Mouse (Mus musculus) hindbrain, embryonic 13.5 days (tissue): ENCODE measurements around the gene Gm20422. TPM values are rescaled to one million over a fixed set of nuclear protein-coding genes. Genes with fewer than 3 reads are reported as not detected.
"Not testable (repeated sequence)": the region's sequence is repeated elsewhere in the genome, so short reads cannot be mapped to it uniquely, and the experiment has no call there.

ENCODE experiments used
- ATAC-seq: fragments of 200-750 bp; cut with Nextera tagmentation; 2 replicates; pipeline ENCODE4 v1.8.0; 2017; ENCODE audit warnings: moderate TSS enrichment; ENCODE audit not compliant: low FRiP score
- H3K27ac ChIP-seq: fragments of 300-500 bp; sonication (generic); 2 replicates; pipeline ENCODE4 v1.5.1; 2015; ENCODE audit warnings: inconsistent platforms, mild to moderate bottlenecking, moderate library complexity
- H3K27me3 ChIP-seq: fragments of 300-500 bp; sonication (generic); 2 replicates; pipeline ENCODE4 v1.6.1; 2015; ENCODE audit warnings: mild to moderate bottlenecking, inconsistent platforms
- H3K36me3 ChIP-seq: fragments of 300-500 bp; sonication (generic); 2 replicates; pipeline ENCODE4 v1.6.1; 2015; ENCODE audit warnings: mild to moderate bottlenecking, inconsistent platforms
- H3K4me1 ChIP-seq: fragments of 300-500 bp; sonication (generic); replicated peaks from 2 replicates; pipeline ENCODE4 v1.6.1; 2015; ENCODE audit warnings: inconsistent platforms
- H3K4me2 ChIP-seq: fragments of 300-500 bp; sonication (generic); 2 replicates; pipeline ENCODE4 v1.6.1; 2015; ENCODE audit warnings: inconsistent platforms, mild to moderate bottlenecking, moderate library complexity
- H3K4me3 ChIP-seq: fragments of 300-500 bp; sonication (generic); 2 replicates; pipeline ENCODE4 v1.5.1; 2015; ENCODE audit warnings: mild to moderate bottlenecking, inconsistent platforms
- H3K9ac ChIP-seq: fragments of 300-500 bp; sonication (generic); 2 replicates; pipeline ENCODE4 v1.6.1; 2015; ENCODE audit warnings: mild to moderate bottlenecking, inconsistent platforms
- H3K9me3 ChIP-seq: fragments of 300-500 bp; sonication (generic); 2 replicates; pipeline ENCODE4 v1.6.1; 2016; ENCODE audit warnings: inconsistent platforms
- WGBS: fragments of 180-500 bp; shearing (Covaris S2); methylation state at CpG from one replicate; pipeline ENCODE4 v1.1.7; 2015; 5-methylcytosine and 5-hydroxymethylcytosine counted together
- polyA plus RNA-seq: library from polyadenylated mRNA; unstranded; fragments of >200 nt; fragmentation: Nextera tagmentation; extraction: Ambion mirVana; gene quantifications from 2 replicates; pipeline ENCODE4 v1.2.1, GENCODE M21; 2015

The Gm20422 gene
- polyA plus RNA-seq, 1 experiment from 2014 or later, result 0.34 TPM

DNA sequence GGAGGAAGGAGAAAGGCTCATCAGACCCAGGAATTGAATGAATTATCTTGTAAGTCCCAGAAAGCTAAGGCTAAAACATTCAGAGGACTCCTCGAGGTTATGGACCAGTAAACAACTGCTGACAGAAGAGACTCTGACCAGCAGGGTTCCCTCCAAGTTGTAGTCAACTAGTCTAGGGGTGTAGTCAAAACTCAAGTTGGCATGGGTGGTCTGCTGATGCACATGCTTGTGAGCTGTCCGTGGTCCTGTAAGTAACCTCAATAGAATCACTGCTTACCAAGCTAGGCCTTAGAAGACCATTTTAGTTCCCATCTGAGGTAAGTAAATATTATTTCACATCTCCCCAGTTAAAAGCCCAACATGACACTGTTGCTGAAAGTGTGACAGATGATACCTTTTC is 33.5 kb downstream of the Gm20422 start:
- H3K9me3 ChIP-seq, result no peaks in the 10 kb centered on the region
- ATAC-seq, result no peak
- no peaks in the 10 kb centered on the region for H3K27me3 ChIP-seq
- H3K36me3 ChIP-seq, result peaks cover 29% of the 10 kb centered on the region
- no peak overlapping the region for H3K27ac ChIP-seq
- WGBS, result 85% methylated on average over 2 of the region's 2 CpGs
- H3K4me2 ChIP-seq, result no peak overlapping the region
- no peaks in the 10 kb centered on the region for H3K4me1 ChIP-seq
- no peak overlapping the region for H3K9ac ChIP-seq
- no peak overlapping the region for H3K4me3 ChIP-seq

DNA sequence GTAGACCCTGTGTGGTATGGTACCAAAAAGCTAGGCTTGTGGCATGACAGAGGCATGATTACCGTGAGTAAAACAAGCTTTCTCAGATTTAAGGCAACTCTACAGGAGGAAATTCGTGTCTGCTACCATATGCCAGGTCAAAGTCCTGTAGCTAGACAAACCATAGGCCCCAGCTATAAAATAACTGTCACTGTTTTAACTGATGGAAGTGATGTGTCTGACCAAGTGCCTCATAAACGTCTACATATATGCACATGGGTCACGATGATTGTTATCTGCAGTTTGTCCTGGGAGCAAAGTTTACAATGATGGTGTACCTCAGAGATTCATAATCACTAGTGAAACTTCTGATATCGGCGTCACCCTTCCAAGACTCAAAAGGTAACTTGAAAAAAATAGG is 33.9 kb downstream of the Gm20422 start:
- no peak overlapping the region for H3K27ac ChIP-seq
- no peak overlapping the region for H3K9ac ChIP-seq
- H3K36me3 ChIP-seq, result peaks cover 29% of the 10 kb centered on the region
- H3K4me1 ChIP-seq, result no peaks in the 10 kb centered on the region
- H3K9me3 ChIP-seq, result no peaks in the 10 kb centered on the region
- no peak for ATAC-seq
- H3K4me2 ChIP-seq, result no peak overlapping the region
- 92% methylated on average over 6 of the region's 6 CpGs for WGBS
- no peak overlapping the region for H3K4me3 ChIP-seq
- no peaks in the 10 kb centered on the region for H3K27me3 ChIP-seq

DNA sequence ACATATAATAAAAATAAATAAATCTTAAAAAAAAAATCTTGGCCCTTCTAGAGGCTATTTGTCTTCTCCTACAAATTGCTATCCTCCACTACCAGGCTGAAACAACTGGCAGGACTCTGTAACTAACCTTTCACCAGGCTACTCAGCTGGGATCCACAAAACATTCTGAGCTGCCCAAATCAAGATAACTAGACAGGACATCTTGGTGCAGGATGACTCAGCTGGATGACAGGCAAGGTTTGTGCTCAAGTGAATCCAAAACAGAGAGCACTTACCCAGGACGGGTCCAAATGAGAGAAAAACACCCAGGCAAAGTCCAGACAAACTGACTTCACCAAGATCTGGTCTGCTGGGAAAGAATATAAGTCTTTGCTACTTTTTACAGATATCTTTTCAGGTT is 39.2 kb downstream of the Gm20422 start:
- no peaks in the 10 kb centered on the region for H3K9me3 ChIP-seq
- H3K27ac ChIP-seq, result no peak overlapping the region
- ATAC-seq, result no peak

DNA sequence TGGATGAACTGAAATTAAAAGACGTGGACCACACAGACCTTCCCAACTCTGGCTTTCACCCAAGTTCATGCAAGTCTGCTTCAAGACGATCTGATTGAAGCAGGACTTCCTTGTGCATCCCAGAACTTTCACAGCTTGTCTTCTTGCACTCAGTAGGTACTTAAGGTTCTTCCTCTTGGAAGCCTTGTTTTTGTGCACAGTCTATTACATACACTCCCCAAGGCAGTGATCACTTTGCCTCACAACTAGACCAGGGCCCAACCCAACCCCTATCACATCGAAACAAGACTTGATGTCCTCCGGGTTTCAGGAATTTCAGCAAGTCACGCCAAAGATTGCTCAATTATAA is 57.5 kb downstream of the Gm20422 start:
- peaks cover 30% of the 10 kb centered on the region for H3K4me1 ChIP-seq
- peak; percentile 30 for ATAC-seq
- H3K4me2 ChIP-seq, result peak overlapping the region; percentile 55
- peak overlapping the region; percentile 87 for H3K4me3 ChIP-seq
- 46% methylated on average over 5 of the region's 5 CpGs for WGBS
- peaks cover 5% of the 10 kb centered on the region for H3K36me3 ChIP-seq
- no peaks in the 10 kb centered on the region for H3K27me3 ChIP-seq
- H3K27ac ChIP-seq, result peak overlapping the region; percentile 76
- no peaks in the 10 kb centered on the region for H3K9me3 ChIP-seq
- 0 out of 2 replicates have a peak overlapping the region, but pooled peaks have one; percentile 46 for H3K9ac ChIP-seq

More for the DNA sequence above, 39.2 kb downstream of the Gm20422 start:
- Histone ChIP-seq H3K4me1 (no peaks in the 10 kb centered on the region), H3K4me3 (no peak overlapping the region), H3K27me3 (no peaks in the 10 kb centered on the region), H3K4me2 (no peak overlapping the region), H3K36me3 (no peaks in the 10 kb centered on the region; the same call in 1 of the 2 replicates), H3K9ac (no peak overlapping the region)
- 81% methylated on average over 1 of the region's 1 CpGs for WGBS

DNA sequence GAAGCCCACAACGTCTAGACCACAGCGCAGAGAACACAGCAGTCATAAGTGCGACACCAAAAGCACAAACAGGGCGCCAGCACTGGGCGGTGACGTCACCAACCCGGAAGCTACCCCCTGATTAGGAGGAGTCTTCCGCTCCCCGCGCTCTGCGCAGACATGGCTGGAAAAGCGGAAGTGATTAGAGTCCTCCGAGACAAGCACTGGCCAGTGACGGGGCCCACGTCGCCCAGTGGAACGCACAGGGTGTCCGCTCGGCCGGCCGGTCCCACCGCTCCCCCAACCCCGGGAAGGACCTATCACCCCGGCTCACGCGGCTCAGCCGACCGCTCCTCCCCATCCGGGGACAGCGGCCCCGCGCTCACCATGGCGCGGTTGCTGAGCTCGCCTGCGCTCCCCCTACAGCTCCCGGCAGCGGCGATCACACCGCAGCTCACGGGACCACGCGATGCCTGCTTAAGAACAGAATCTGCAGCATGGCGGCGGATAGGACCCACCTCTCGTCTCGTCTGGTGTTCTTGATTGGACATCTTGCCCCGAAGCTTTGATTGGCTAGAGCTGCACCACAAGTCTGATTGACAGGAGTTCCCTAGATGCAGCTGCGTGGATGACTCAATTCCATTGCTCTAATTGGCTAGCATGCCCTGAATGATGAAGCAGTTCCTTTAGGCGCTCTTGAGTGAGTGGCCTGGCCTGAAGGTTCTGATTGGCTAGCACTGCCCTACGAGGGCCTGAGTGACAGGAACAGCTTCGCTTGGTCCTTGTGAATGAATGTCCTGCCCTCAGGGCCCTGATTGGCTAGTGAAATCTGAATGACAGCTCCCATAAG is 58.1 kb downstream of the Gm20422 start:
- WGBS, result under 1% methylated on average over 52 of the region's 52 CpGs
- H3K4me1 ChIP-seq, result peaks cover 30% of the 10 kb centered on the region
- ATAC-seq, result peak; percentile 99
- peaks cover 5% of the 10 kb centered on the region for H3K36me3 ChIP-seq
- H3K4me3 ChIP-seq, result peak overlapping the region; percentile 87
- H3K4me2 ChIP-seq, result peak overlapping the region; percentile 55
- H3K9ac ChIP-seq, result peak overlapping the region; percentile 97
- H3K27ac ChIP-seq, result peak overlapping the region; percentile 100
- H3K27me3 ChIP-seq, result no peaks in the 10 kb centered on the region
- no peaks in the 10 kb centered on the region for H3K9me3 ChIP-seq

DNA sequence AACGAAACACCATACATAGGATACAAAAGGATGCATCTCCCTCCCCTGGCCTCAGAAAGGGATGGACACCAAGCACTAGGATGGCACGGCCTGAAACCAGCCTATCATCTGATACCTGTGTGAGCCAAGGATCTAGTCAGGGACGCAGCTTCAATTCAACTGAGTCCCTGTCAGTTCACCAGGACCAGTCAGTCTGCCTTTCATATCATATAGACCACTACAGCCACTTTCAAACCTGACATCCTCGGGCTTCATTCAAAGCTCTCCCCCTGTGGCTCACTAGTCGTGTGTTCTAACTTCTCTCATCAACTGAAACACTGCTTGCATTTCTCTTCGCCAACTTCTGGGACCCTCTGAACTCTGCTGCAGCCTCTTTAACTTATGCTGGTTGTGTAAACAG is 59.3 kb downstream of the Gm20422 start:
- H3K36me3 ChIP-seq, result peaks cover 8% of the 10 kb centered on the region
- no peaks in the 10 kb centered on the region for H3K9me3 ChIP-seq
- WGBS, result 86% methylated on average over 6 of the region's 6 CpGs
- peak overlapping the region; percentile 55 for H3K4me2 ChIP-seq
- no peaks in the 10 kb centered on the region for H3K27me3 ChIP-seq
- peak overlapping the region; percentile 87 for H3K4me3 ChIP-seq
- no peak for ATAC-seq
- H3K9ac ChIP-seq, result peak overlapping the region; percentile 58
- H3K4me1 ChIP-seq, result peaks cover 30% of the 10 kb centered on the region
- H3K27ac ChIP-seq, result no peak overlapping the region

DNA sequence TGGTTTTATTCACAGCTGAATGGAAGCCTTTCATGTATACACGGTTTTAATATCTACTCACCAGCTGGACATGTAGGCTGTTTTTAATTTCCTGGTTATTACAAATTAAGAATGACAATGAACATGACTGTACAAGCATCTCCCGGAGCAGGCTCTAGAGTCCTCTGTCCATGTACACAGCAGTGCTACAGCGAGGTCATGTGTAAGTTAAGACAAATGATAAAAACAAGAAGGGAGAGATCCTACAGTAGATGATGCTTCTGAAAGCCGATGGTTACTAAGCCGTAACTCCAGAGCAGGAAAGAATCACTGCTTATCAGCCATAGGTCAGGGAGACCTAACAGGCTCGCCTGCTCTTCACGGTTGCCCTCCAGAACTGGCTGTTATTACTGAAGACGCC is 61.2 kb downstream of the Gm20422 start:
- peak overlapping the region; percentile 5; the same call in 1 of the 2 replicates for H3K9ac ChIP-seq
- no peak overlapping the region for H3K4me2 ChIP-seq
- no peaks in the 10 kb centered on the region for H3K27me3 ChIP-seq
- H3K9me3 ChIP-seq, result no peaks in the 10 kb centered on the region
- WGBS, result 94% methylated on average over 8 of the region's 8 CpGs
- peaks cover 30% of the 10 kb centered on the region for H3K4me1 ChIP-seq
- no peak overlapping the region for H3K27ac ChIP-seq
- H3K36me3 ChIP-seq, result peaks cover 25% of the 10 kb centered on the region
- ATAC-seq, result no peak
- H3K4me3 ChIP-seq, result no peak overlapping the region

DNA sequence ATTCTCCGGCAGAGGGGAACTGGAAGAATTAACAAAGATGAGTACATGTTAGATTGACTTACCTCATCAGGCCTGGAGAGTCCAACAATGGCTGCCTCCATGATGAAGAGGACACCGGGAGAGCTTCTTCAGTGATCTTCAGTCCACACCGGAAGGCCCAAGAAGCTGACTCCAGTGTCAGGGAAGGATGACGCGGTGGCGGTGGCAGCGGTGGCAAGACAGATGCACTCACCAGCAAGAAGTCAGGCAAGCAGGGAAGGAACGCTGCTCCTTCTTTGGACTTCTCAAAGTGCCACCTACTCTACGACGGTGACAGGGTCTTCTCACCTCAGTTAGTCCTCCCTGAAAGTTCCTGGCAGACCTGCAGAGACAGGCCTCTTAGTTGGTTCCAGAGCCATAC is 64.1 kb downstream of the Gm20422 start, which contains the start of gene Zfp869:
Gene Zfp869 (minus strand): TSS at position 101 of the 400 bp plus-strand sequence.
- H3K36me3 ChIP-seq, result peaks cover 54% of the 10 kb centered on the region
- WGBS, result 93% methylated on average over 10 of the region's 10 CpGs

DNA sequence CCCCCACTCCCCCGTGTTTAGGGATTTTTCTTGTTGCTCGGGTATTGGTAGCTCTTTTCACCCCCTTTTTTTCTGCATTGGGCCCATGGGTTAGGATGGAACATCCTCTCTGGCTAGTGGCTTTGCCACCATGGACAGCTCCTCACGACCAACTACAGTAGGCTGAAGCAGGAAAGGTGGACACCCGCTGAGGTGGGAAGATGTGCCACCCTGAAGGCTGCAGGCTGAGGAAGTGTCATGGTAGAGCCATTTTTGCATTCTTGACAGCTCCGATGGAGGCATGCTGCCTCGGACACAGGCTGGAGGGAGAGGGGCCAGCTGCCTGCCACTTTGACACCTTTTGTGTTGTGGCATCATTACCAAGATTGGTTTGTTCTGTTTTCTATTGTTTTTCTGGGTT is 72.9 kb downstream of the Gm20422 start:
- Histone ChIP-seq H3K4me1 (no peaks in the 10 kb centered on the region), H3K4me3 (no peak overlapping the region), H3K27ac (no peak overlapping the region), H3K9ac (no peak overlapping the region), H3K9me3 (no peaks in the 10 kb centered on the region), H3K4me2 (no peak overlapping the region), H3K27me3 (no peaks in the 10 kb centered on the region), H3K36me3 (peaks cover 46% of the 10 kb centered on the region)
- ATAC-seq, result no peak
- WGBS, result 70% methylated on average over 6 of the region's 6 CpGs

More for the DNA sequence above, 64.1 kb downstream of the Gm20422 start, which contains the start of gene Zfp869:
- not testable (repeated sequence) for H3K27ac ChIP-seq, H3K27me3 ChIP-seq, H3K4me3 ChIP-seq, H3K9me3 ChIP-seq, H3K4me2 ChIP-seq, ATAC-seq, H3K9ac ChIP-seq
- H3K4me1 ChIP-seq, result peaks cover 25% of the 10 kb centered on the region

Other genes with a start within 250 kb of the Gm20422 start
- gene Zfp868, start 149.3 kb downstream of the Gm20422 start, polyA plus RNA-seq, result 42.0 and 47.7 TPM in 2 replicates
- gene Zfp964, start 120.4 kb downstream of the Gm20422 start, polyA plus RNA-seq, result 2.4 and 3.0 TPM in 2 replicates
- 26.1 and 27.0 TPM in 2 replicates for gene Zfp869, start 64.2 kb downstream of the Gm20422 start, polyA plus RNA-seq
- gene Zfp963, start 24.9 kb downstream of the Gm20422 start, polyA plus RNA-seq, result 7.8 and 8.6 TPM in 2 replicates
- gene Atp13a1, start 16.3 kb upstream of the Gm20422 start, polyA plus RNA-seq, result 47.8 and 47.9 TPM in 2 replicates
- 42.9 and 44.0 TPM in 2 replicates for gene Zfp866, start 16.3 kb upstream of the Gm20422 start, polyA plus RNA-seq
- gene Gmip, start 33.8 kb upstream of the Gm20422 start, polyA plus RNA-seq, result 31.5 and 34.1 TPM in 2 replicates
- 0.78 and 0.83 TPM in 2 replicates for gene Lpar2, start 47.5 kb upstream of the Gm20422 start, polyA plus RNA-seq
- 62.9 and 69.2 TPM in 2 replicates for gene Pbx4, start 57.6 kb upstream of the Gm20422 start, polyA plus RNA-seq
- 3.5 and 3.6 TPM in 2 replicates for gene Cilp2, start 112.8 kb upstream of the Gm20422 start, polyA plus RNA-seq
- gene Tssk6, start 127.3 kb upstream of the Gm20422 start, polyA plus RNA-seq, result 3.4 and 4.5 TPM in 2 replicates
- 187 and 198 TPM in 2 replicates for gene Ndufa13, start 127.7 kb upstream of the Gm20422 start, polyA plus RNA-seq
- gene Yjefn3, start 127.8 kb upstream of the Gm20422 start, polyA plus RNA-seq, result 12.3 and 12.8 TPM in 2 replicates
- 25.0 and 26.6 TPM in 2 replicates for gene Gatad2a, start 221.5 kb upstream of the Gm20422 start, polyA plus RNA-seq